Mouse (Mus musculus) ovary, adult 18-20 months (tissue): Measurements from ENCODE around the gene H3f3b.
"Not testable (repeated sequence)": the region's sequence is repeated elsewhere in the genome, so short reads cannot be mapped to it uniquely, and the experiment has no call there.

Source experiments
- DNase-seq: peaks from one replicate; pipeline ENCODE4 v3.0.0; 2022; ENCODE audit warnings: low spot score, mixed read lengths

Gene H3f3b

GRCm38 (mm10) chr11:116021328-116022220, 6.2 kb downstream of the H3f3b start:
- DNase-seq: no peak

- no peak for DNase-seq
These were observed 7.2 kb downstream of the H3f3b start for GRCm38 (mm10) chr11:116020519-116020922.

GRCm38 (mm10) chr11:116019976-116020411, 7.8 kb downstream of the H3f3b start:
- DNase-seq: no peak

- no peak for DNase-seq
These were observed 8.4 kb downstream of the H3f3b start for GRCm38 (mm10) chr11:116019360-116019791.

- not testable (repeated sequence) for DNase-seq
These were observed 8.9 kb downstream of the H3f3b start for GRCm38 (mm10) chr11:116018867-116019266.

- no peak for DNase-seq
These were observed 9.7 kb downstream of the H3f3b start for GRCm38 (mm10) chr11:116018106-116018505.

- DNase-seq: no peak
These were observed 12.9 kb downstream of the H3f3b start for GRCm38 (mm10) chr11:116014821-116015220.

- peak; percentile 89 for DNase-seq
These were observed 15.4 kb downstream of the H3f3b start, which contains the start of gene Galk1 for GRCm38 (mm10) chr11:116012262-116012947. Galk1 (minus strand) TSS chr11:116012719.

GRCm38 (mm10) chr11:116011529-116012261, 16.1 kb downstream of the H3f3b start:
- DNase-seq: no peak

GRCm38 (mm10) chr11:116010948-116011347, 16.8 kb downstream of the H3f3b start:
- no peak for DNase-seq

GRCm38 (mm10) chr11:116010146-116010545, 17.6 kb downstream of the H3f3b start:
- no peak for DNase-seq

- no peak for DNase-seq
These were observed 18.1 kb downstream of the H3f3b start for GRCm38 (mm10) chr11:116009661-116010060.

- DNase-seq: no peak
These were observed 18.9 kb downstream of the H3f3b start for GRCm38 (mm10) chr11:116008832-116009375.

- no peak for DNase-seq
These were observed 19.4 kb downstream of the H3f3b start for GRCm38 (mm10) chr11:116008411-116008810.

- DNase-seq: no peak
These were observed 20.5 kb downstream of the H3f3b start for GRCm38 (mm10) chr11:116007095-116007850.

GRCm38 (mm10) chr11:116005701-116006419, 21.9 kb downstream of the H3f3b start:
- no peak for DNase-seq

GRCm38 (mm10) chr11:116004840-116005700, 22.7 kb downstream of the H3f3b start:
- DNase-seq: peak; percentile 74

- DNase-seq: no peak
These were observed 23.5 kb downstream of the H3f3b start for GRCm38 (mm10) chr11:116004186-116004823.

GRCm38 (mm10) chr11:116002894-116003293, 24.9 kb downstream of the H3f3b start:
- no peak for DNase-seq
